Mouse (Mus musculus) neutrophil, adult 5-6 weeks (primary cell): ENCODE results near the gene Larp1b. TPM values are rescaled to one million over a fixed set of nuclear protein-coding genes. Genes with fewer than 3 reads are reported as not detected.
A peak's percentile ranks its signal among the peaks of the same experiment; 100 is the strongest.
"Not testable (repeated sequence)": the region's sequence is repeated elsewhere in the genome, so short reads cannot be mapped to it uniquely, and the experiment has no call there.

Experiments
- ATAC-seq: fragments of 151-379, 151-347 bp; 2 replicates; pipeline ENCODE4 v1.8.0; 2017; ENCODE audit warnings: mild to moderate bottlenecking, moderate TSS enrichment; ENCODE audit not compliant: insufficient number of reproducible peaks, poor library complexity, low FRiP score, severe bottlenecking; ENCODE audit errors: extremely low read depth
- total RNA-seq: library from RNA; stranded (forward); fragments of 200-1000 nt; gene quantifications from 2 replicates; pipeline ENCODE4 v1.2.3, GENCODE M21; 2017

Gene Larp1b
- 26.5 and 35.8 TPM in 2 replicates for total RNA-seq

DNA sequence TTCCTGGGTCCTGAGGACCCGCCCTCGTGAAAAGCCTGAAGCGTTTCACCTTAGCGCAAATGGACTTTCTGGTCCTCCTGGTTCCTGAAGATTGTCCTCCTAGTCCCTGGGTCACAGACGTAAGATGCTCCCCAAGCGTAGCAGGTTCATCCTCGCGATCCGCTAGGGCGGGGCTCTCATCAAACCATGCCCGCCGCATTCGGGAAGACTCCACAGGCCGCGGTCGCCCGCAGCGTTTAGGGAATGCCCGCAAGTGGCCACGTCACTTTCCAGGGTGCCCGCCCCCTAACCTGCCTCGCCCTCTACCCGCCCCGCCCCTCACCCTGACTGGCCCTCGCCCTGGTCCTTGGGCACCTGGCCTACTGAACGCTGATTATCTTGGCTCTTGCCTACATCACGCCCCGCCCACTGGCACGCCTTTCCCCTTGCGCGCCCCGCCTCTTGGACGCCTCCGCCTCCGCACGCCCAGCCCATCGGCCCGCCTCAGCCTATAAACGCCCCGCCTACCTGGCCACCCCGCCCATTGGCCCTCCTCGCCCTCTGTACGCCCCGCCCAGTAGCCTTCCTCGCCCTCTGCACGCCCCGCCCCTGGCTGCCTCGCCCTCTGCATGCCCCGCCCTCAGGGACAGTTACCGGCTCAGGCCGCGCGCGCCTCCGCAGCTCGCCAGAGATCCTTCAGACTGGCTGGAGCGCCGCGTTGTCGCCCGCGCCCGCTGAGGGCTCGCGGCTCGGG is at the start of gene Larp1b:
TSS of gene Larp1b (plus strand) at position 659 of the 733 bp plus-strand sequence.
- ATAC-seq: peak; percentile 95

DNA sequence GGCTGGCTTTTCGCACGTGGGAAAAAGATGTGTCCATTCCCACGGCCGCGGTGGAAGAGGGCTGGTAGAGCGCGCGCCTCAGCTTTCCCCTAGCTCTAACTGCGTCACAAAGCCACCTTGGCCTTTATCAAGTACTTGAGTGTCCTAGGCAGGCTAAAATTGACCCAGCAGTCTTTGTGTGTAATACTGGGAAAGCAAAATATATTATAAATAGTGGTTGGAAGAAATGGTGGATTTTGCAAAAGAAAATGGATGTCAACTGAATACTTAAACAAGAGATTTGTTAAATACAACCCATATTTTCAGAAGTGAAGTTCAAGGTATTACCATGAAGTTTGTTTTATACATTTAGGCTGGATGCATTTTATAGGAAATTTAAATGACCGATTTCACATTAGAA is 47.2 kb upstream of the Larp1b start, which contains the start of gene 1700034I23Rik:
TSS of gene 1700034I23Rik (minus strand) at position 101 of the 400 bp plus-strand sequence.
- not testable (repeated sequence) for ATAC-seq

GRCm38 (mm10) chr3:40938189-40938588 is 11.4 kb upstream of the Larp1b start:
- ATAC-seq: no peak

DNA sequence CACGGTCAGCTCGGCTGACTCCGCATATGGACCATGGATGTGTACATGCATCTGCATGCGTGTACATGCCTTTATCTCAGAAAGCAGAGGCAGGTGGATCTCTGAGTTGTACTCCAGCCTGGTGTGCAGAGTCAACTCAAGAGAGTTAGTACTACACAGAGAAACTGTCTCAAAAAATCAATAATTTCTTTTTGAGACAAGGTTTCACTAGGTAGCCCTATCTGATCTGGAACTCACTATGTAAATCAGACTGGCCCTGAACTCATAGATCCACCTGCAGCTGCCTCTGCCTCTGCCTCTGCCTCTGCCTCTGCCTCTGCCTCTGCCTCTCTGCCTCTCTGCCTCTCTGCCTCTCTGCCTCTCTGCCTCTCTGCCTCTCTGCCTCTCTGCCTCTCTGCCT is 11.0 kb upstream of the Larp1b start:
- no peak for ATAC-seq

- no peak for ATAC-seq
Observed at GRCm38 (mm10) chr3:40939019-40939418, 10.6 kb upstream of the Larp1b start.

DNA sequence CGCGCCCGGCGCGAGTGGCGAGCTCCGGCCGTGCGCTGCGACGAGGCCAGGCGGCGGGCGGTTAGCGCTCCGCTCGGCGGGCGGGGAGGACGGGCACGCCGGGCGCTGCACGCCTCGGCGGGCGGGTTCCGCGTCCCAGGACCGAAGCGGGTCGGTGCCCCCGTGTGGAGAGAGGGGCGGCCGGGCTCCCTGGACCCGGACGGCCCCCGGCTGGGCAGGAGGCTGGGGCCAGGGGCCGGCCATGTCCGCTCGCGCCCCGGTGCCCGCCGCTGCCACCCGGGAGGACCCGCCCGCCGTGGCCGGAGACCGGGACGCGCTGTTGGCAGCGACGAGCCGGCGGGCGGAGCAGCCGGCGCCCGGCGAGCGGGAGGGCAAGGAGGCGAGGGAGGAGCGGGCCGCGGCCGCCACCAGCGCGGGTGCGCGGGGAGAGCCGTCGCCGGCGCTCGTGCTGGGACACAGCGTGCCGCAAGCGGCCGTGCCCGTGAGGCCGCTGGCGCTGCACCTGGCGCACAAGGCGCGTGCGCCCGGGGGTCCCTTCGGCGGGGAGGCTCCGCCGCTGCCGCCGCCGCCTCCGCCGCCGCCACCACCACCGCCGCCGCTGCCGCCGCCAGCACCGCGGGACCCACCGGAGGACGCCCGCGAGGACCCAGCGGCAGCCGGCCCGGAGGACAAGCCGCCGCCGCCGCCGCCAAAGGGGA is 424 bp downstream of the Larp1b start:
- no peak for ATAC-seq

GRCm38 (mm10) chr3:40950601-40951201 is 1.1 kb downstream of the Larp1b start:
- ATAC-seq: peak; percentile 23; the same call in 1 of the 2 replicates

DNA sequence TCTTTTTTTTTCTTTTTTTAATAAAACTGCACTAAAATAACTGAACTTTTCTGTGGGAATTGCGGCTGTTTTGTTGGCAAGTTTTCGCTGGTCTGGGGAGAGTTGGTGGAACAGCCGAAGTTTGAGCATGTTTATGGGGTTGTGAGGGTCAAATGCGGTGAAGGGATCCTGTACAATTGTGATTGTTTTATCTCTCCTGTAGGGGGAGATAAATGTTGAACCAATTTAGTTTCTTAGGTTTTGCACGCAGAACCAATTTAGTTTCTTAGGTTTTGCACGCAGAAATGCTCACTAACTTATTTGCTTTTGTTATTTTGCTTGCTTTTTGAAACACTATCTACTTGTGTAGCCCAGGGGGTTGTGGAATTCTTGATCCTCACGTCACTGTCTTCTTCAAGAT is 1.7 kb downstream of the Larp1b start:
- peak; percentile 17; the same call in 1 of the 2 replicates for ATAC-seq

- no peak for ATAC-seq
Observed at GRCm38 (mm10) chr3:40952606-40953005, 3.0 kb downstream of the Larp1b start.

DNA sequence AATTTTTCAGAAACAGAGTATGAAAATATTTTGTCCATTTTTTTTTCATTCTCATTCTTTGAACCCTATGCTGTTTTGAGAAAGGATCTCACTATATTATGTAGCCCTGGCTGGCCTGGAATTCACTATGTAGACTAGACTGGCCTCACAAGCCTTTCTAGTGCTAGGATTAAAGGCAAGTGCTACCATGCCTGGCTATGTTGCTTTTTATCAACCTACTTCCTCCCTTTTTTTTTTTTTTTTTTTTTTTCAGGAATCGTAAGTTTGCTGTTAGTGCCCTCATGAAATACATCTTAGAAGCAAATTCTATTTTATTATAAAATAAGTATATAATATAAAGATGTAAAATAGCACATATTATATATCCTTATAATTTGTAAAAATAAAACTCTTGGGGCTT is 5.2 kb downstream of the Larp1b start:
- ATAC-seq: no peak

DNA sequence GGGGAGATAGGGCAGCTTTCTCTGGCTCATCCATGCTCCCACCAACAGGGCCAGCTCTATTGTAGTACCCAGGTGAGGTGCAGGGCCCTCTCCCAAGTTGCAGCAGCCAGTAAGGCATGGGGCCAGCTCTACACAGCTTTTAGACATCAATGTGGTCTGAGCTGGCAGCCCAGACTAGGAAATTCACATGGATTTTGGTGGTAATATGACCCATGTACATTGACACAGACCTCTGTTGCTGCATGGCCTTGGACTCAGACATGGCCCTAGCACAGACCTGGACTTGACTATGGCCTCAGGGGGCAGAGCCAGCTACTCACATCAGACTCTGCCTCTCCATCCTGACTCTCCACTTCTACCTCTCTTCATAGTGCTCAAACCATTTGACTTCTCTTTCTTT is 9.2 kb downstream of the Larp1b start:
- no peak for ATAC-seq

DNA sequence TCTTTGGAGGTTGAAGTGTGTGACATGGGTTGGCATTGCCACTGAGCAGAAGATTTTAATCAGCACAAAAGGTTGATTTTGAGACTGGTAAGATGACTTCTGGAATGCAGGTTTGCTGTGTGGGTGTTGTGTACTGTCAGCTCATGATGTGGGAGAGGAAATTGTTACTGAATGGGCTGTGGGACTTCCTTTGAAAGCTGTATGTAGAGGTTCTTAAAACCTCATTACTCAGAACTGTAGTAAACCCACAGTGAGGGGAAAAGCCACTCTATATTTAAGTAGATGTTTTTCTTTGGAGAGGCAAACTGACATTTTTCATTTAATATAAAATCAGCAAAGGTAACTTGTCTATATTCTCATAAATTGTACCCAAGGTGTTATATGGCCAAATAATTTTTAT is 31.1 kb downstream of the Larp1b start:
- no peak for ATAC-seq

- ATAC-seq: no peak
Observed at GRCm38 (mm10) chr3:40987539-40987938, 37.9 kb downstream of the Larp1b start.

- ATAC-seq: peak; percentile 55; the same call in 1 of the 2 replicates
Observed at GRCm38 (mm10) chr3:40988722-40989121, 39.1 kb downstream of the Larp1b start.

- no peak for ATAC-seq
Observed at GRCm38 (mm10) chr3:40991541-40991940, 41.9 kb downstream of the Larp1b start.

- ATAC-seq: no peak
Observed at GRCm38 (mm10) chr3:40995161-40995560, 45.5 kb downstream of the Larp1b start.

- ATAC-seq: no peak
Observed at GRCm38 (mm10) chr3:41009315-41009714, 59.7 kb downstream of the Larp1b start.

GRCm38 (mm10) chr3:41009990-41010389 is 60.4 kb downstream of the Larp1b start:
- no peak for ATAC-seq

DNA sequence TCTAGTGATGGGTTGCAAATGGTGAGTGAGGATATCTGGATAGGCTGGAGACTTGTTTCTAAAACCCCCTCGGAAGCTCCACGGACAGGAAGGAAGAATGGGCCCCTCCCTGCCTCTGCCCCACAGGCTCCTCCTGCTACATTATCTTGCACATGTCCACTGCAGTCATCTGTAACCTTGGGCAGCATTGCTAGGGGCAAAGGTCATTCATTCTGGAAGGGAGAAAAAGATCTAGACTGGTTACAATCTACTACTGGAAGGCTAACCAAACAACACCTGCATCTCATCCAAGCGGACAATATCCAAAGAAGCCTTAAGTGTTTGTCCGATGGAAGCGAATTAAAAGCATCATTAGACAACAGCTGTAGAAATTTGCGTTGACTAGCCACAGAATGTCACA is 61.1 kb downstream of the Larp1b start:
- ATAC-seq: no peak

DNA sequence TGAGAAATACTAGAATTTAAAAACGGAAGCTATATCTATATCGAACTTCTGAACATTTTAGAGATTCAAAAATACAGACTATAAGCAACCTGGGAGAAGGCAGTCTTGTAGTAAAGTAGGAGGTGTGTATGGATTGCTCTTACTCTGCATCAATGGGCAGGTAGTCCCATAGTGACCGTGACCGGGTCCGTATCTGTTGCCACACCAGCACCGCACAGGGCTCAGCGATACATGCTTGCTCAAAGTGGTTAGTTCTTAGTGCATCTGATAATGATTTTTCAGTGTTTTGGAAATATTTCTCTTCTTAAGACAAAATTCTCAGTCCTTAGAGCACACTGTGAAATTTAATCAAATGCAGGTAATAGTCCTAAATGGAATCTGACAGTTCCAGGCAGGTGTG is 62.8 kb downstream of the Larp1b start:
- no peak for ATAC-seq
